24 mouse cellular contexts compared by ENCODE assay signal in the genomic region with DNA sequence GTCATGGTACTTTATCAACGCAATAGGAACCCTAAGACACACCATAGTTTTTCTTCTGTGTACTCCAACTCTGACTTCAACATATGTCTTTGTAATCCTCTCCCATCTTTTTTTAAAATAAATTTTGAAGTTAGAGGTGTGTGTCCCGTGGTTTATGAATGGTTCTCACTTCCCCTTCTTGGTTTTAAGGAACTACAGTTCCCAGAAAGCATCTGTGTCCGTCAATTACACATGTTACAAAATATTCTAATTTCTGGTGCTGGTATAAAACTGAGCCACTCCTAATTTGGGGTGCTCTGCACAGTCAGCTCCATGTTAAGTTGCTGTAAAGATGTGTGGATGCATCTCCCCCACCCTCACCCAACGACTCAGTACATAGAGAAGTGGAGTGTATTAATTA.
DNase-seq lines count a peak whose midpoint lies in the region; ATAC-seq lines count a peak whose summit lies in the region.
"Had no signal": no experiment of that assay in that cellular context is flagged by ENCODE, and none has a peak within 500 bp of the region (broad histone marks: within the 10 kb centered on the region; RNA-seq: fewer than 3 reads in every experiment).

No protein-coding gene starts in this region.

- no peaks in the 10 kb centered on the region for H3K4me1 ChIP-seq in limb, embryonic 10.5 days
- no peaks in the 10 kb centered on the region for H3K4me1 ChIP-seq in hindbrain, embryonic 13.5 days (replicated peaks)
- H3K4me1 ChIP-seq: embryonic facial prominence, embryonic 10.5 days; embryonic facial prominence, embryonic 12.5 days; forebrain, embryonic 13.5 days; forebrain, embryonic 15.5 days had no signal

- ATAC-seq in common myeloid progenitor, adult 5-6 weeks (replicated peaks; ENCODE audit: low read depth, poor library complexity, severe bottlenecking) = peak; percentile 66
- ATAC-seq in hematopoietic stem cell, adult 5-6 weeks (replicated peaks in 1 of 2; ENCODE audit: insufficient read depth in 1 of 2, low FRiP score in 2 of 2, low TSS enrichment in 1 of 2, low read depth in 1 of 2, poor library complexity in 2 of 2, severe bottlenecking in 2 of 2) = peak; percentile 68 to 71; a peak in 2 of 4 replicates
- peak; percentile 77 for ATAC-seq in megakaryocyte progenitor cell, adult 5-6 weeks (replicated peaks; ENCODE audit: poor library complexity)
- ATAC-seq in hindbrain, embryonic 13.5 days (ENCODE audit: low FRiP score) = no peak
- ATAC-seq: activated CD4-positive, CD25-positive, alpha-beta regulatory T cell, adult 4 months; forebrain, embryonic 13.5 days; forebrain, embryonic 15.5 days; forebrain, postnatal 0 days; Patski had no signal

- no peak overlapping the region for H3K4me2 ChIP-seq in hindbrain, embryonic 13.5 days
- H3K4me2 ChIP-seq: embryonic facial prominence, embryonic 12.5 days; forebrain, embryonic 13.5 days; forebrain, embryonic 15.5 days had no signal

- peak; percentile 22 for DNase-seq in splenic B cell, adult 2 months (ENCODE audit: low read depth, low spot score)
- DNase-seq in embryo, embryonic 10.5 days (ENCODE audit: low spot score) = no peak
- DNase-seq in limb, embryonic 10.5 days (ENCODE audit: low spot score) = no peak
- DNase-seq in kidney, postnatal 4 days = no peak
- DNase-seq: adrenal gland, adult 8-10 months; adrenal gland, postnatal 14 days; adrenal gland, postnatal 36 days; cerebellum, adult 11-12 months; cerebellum, adult 2 months; cerebellum, adult 9-10 months; cerebellum, postnatal 10 days; cerebellum, postnatal 25 days; forebrain, postnatal 0 days had no signal

- H3K36me3 ChIP-seq in splenic B cell, adult 2 months (ENCODE audit: control insufficient read depth, insufficient read depth, low read length, poor library complexity, severe bottlenecking) = no peaks in the 10 kb centered on the region
- no peaks in the 10 kb centered on the region for H3K36me3 ChIP-seq in limb, embryonic 10.5 days
- H3K36me3 ChIP-seq in hindbrain, embryonic 13.5 days = no peaks in the 10 kb centered on the region
- H3K36me3 ChIP-seq: embryonic facial prominence, embryonic 10.5 days; embryonic facial prominence, embryonic 12.5 days; forebrain, embryonic 15.5 days; G1E had no signal

- H3K4me3 ChIP-seq in limb, embryonic 10.5 days = no peak overlapping the region
- no peak overlapping the region for H3K4me3 ChIP-seq in hindbrain, embryonic 13.5 days
- H3K4me3 ChIP-seq: embryonic facial prominence, embryonic 10.5 days; embryonic facial prominence, embryonic 12.5 days; forebrain, embryonic 13.5 days; forebrain, embryonic 15.5 days had no signal

- H3K9ac ChIP-seq in hindbrain, embryonic 13.5 days = no peak overlapping the region
- H3K9ac ChIP-seq: embryonic facial prominence, embryonic 12.5 days; forebrain, embryonic 13.5 days; forebrain, embryonic 15.5 days; forebrain, postnatal 0 days had no signal

- H3K27me3 ChIP-seq in splenic B cell, adult 2 months (ENCODE audit: control insufficient read depth, insufficient read depth, low read length, poor library complexity, severe bottlenecking) = no peaks in the 10 kb centered on the region
- no peaks in the 10 kb centered on the region for H3K27me3 ChIP-seq in limb, embryonic 10.5 days (ENCODE audit: low read depth, poor library complexity, severe bottlenecking)
- no peaks in the 10 kb centered on the region for H3K27me3 ChIP-seq in hindbrain, embryonic 13.5 days
- H3K27me3 ChIP-seq: embryonic facial prominence, embryonic 12.5 days; forebrain, embryonic 13.5 days; forebrain, embryonic 15.5 days had no signal

- WGBS in limb, embryonic 10.5 days = 85% methylated on average over 4 of the region's 4 CpGs
- 85% methylated on average over 4 of the region's 4 CpGs for WGBS in hindbrain, embryonic 13.5 days

- H3K27ac ChIP-seq in limb, embryonic 10.5 days = no peak overlapping the region
- no peak overlapping the region for H3K27ac ChIP-seq in hindbrain, embryonic 13.5 days
- H3K27ac ChIP-seq: embryonic facial prominence, embryonic 10.5 days; embryonic facial prominence, embryonic 12.5 days; forebrain, embryonic 13.5 days; forebrain, embryonic 15.5 days had no signal

- H3K9me3 ChIP-seq in limb, embryonic 10.5 days (replicated peaks) = no peaks in the 10 kb centered on the region
- no peaks in the 10 kb centered on the region; the same call in 1 of the 2 replicates for H3K9me3 ChIP-seq in hindbrain, embryonic 13.5 days
- H3K9me3 ChIP-seq: embryonic facial prominence, embryonic 10.5 days; embryonic facial prominence, embryonic 12.5 days; forebrain, embryonic 15.5 days had no signal
